Mouse (Mus musculus) adrenal gland, adult 2 months (tissue): Measurements from ENCODE around the gene Wwc2. TPM values are rescaled to one million over a fixed set of nuclear protein-coding genes. Genes with fewer than 3 reads are reported as not detected.
"Not testable (repeated sequence)": the region's sequence is repeated elsewhere in the genome, so short reads cannot be mapped to it uniquely, and the experiment has no call there.

Source experiments
- DNase-seq: peaks from one replicate; pipeline ENCODE4 v3.0.0; 2021
- polyA plus RNA-seq: library from polyadenylated mRNA; depleted of rRNA; stranded (reverse); fragments of >200 nt; gene quantifications from 2 replicates; pipeline ENCODE4 v1.2.3, GENCODE M21; 2012
- total RNA-seq, 2 experiments: library from RNA; stranded (reverse); gene quantifications; 2 replicates each; pipeline ENCODE4 v1.2.3; 2021

Gene Wwc2
- total and polyA plus RNA-seq, 3 experiments = 13.0 to 25.7 (median 21.9) TPM

GRCm38 (mm10) chr8:47849842-47850241, 140.9 kb downstream of the Wwc2 start:
- no peak for DNase-seq

- no peak for DNase-seq
Observed at GRCm38 (mm10) chr8:47847931-47848330, 142.8 kb downstream of the Wwc2 start.

GRCm38 (mm10) chr8:47847161-47847560, 143.6 kb downstream of the Wwc2 start:
- DNase-seq = no peak

- DNase-seq = peak; percentile 65
Observed at GRCm38 (mm10) chr8:47845956-47846355, 144.8 kb downstream of the Wwc2 start.

GRCm38 (mm10) chr8:47843651-47844050, 147.1 kb downstream of the Wwc2 start:
- no peak for DNase-seq

GRCm38 (mm10) chr8:47843063-47843462, 147.7 kb downstream of the Wwc2 start:
- DNase-seq = no peak

GRCm38 (mm10) chr8:47833944-47834343, 156.8 kb downstream of the Wwc2 start:
- no peak for DNase-seq

GRCm38 (mm10) chr8:47832616-47833015, 158.1 kb downstream of the Wwc2 start:
- peak; percentile 64 for DNase-seq

GRCm38 (mm10) chr8:47826911-47827310, 163.8 kb downstream of the Wwc2 start:
- no peak for DNase-seq

- no peak for DNase-seq
Observed at GRCm38 (mm10) chr8:47825596-47825995, 165.1 kb downstream of the Wwc2 start.

GRCm38 (mm10) chr8:47824182-47824581, 166.5 kb downstream of the Wwc2 start, which contains the start of gene Cldn22:
Cldn22 (plus strand) TSS chr8:47824482.
- no peak for DNase-seq

- DNase-seq = no peak
Observed at GRCm38 (mm10) chr8:47823777-47824176, 166.9 kb downstream of the Wwc2 start.

GRCm38 (mm10) chr8:47822541-47822940, 168.2 kb downstream of the Wwc2 start:
- not testable (repeated sequence) for DNase-seq

- DNase-seq = no peak
Observed at GRCm38 (mm10) chr8:47821843-47822242, 168.9 kb downstream of the Wwc2 start, which contains the start of gene Cldn24. Cldn24 (plus strand) TSS chr8:47822143.

GRCm38 (mm10) chr8:47820914-47821772, 169.6 kb downstream of the Wwc2 start:
- no peak for DNase-seq

GRCm38 (mm10) chr8:47819034-47819433, 171.7 kb downstream of the Wwc2 start:
- DNase-seq = no peak

- DNase-seq = no peak
Observed at GRCm38 (mm10) chr8:47811221-47811620, 179.5 kb downstream of the Wwc2 start.

- no peak for DNase-seq
Observed at GRCm38 (mm10) chr8:47810666-47811015, 180.1 kb downstream of the Wwc2 start.

GRCm38 (mm10) chr8:47809970-47810665, 180.6 kb downstream of the Wwc2 start:
- DNase-seq = no peak

GRCm38 (mm10) chr8:47804262-47804661, 186.5 kb downstream of the Wwc2 start:
- no peak for DNase-seq

- DNase-seq = no peak
Observed at GRCm38 (mm10) chr8:47802349-47802748, 188.4 kb downstream of the Wwc2 start.

GRCm38 (mm10) chr8:47799438-47799837, 191.3 kb downstream of the Wwc2 start:
- DNase-seq = no peak

- DNase-seq = no peak
Observed at GRCm38 (mm10) chr8:47791986-47792385, 198.7 kb downstream of the Wwc2 start.
